Mouse (Mus musculus) forebrain, embryonic 16.5 days (tissue): ENCODE data around the gene Inhbb. TPM values are rescaled to one million over a fixed set of nuclear protein-coding genes. Genes with fewer than 3 reads are reported as not detected.

Experiments used
- ATAC-seq: fragments of 200-750 bp; cut with Nextera tagmentation; 2 replicates; pipeline ENCODE4 v1.8.0; 2017; ENCODE audit warnings: mild to moderate bottlenecking, moderate library complexity
- H3K27ac ChIP-seq: fragments of 300-500 bp; sonication (generic); 2 replicates; pipeline ENCODE4 v1.5.1; 2014; ENCODE audit warnings: low read length, control low read depth
- H3K27me3 ChIP-seq: fragments of 300-500 bp; sonication (generic); replicated peaks from 2 replicates; pipeline ENCODE4 v1.6.1; 2014; ENCODE audit warnings: low read length; ENCODE audit not compliant: control insufficient read depth, insufficient read depth
- H3K36me3 ChIP-seq: fragments of 300-500 bp; sonication (generic); 2 replicates; pipeline ENCODE4 v1.6.1; 2014; ENCODE audit not compliant: control insufficient read depth, insufficient read depth
- H3K4me1 ChIP-seq: fragments of 300-500 bp; sonication (generic); replicated peaks from 2 replicates; pipeline ENCODE4 v1.6.1; 2014; ENCODE audit warnings: low read length; ENCODE audit not compliant: control insufficient read depth, insufficient read depth
- H3K4me2 ChIP-seq: fragments of 300-500 bp; sonication (generic); 2 replicates; pipeline ENCODE4 v1.6.1; 2014; ENCODE audit warnings: mild to moderate bottlenecking, low read length, control low read depth
- H3K4me3 ChIP-seq: fragments of 300-500 bp; sonication (generic); replicated peaks from 2 replicates; pipeline ENCODE4 v1.5.1; 2014; ENCODE audit warnings: mild to moderate bottlenecking, low read length, control low read depth
- H3K9ac ChIP-seq: fragments of 300-500 bp; sonication (generic); replicated peaks from 2 replicates; pipeline ENCODE4 v1.6.1; 2014; ENCODE audit warnings: low read depth, low read length, control low read depth
- H3K9me3 ChIP-seq: fragments of 300-500 bp; sonication (generic); 2 replicates; pipeline ENCODE4 v1.6.1; 2016; ENCODE audit warnings: low read length; ENCODE audit not compliant: control insufficient read depth
- WGBS: fragments of 180-500 bp; shearing (Covaris S2); extraction: QIAGEN DNeasy Blood & Tissue Kit; methylation state at CpG from one replicate; pipeline ENCODE4 v1.1.7; 2014; 5-methylcytosine and 5-hydroxymethylcytosine counted together
- polyA plus RNA-seq: library from polyadenylated mRNA; unstranded; fragments of >200 nt; fragmentation: Nextera tagmentation; extraction: Ambion mirVana; gene quantifications from 2 replicates; pipeline ENCODE4 v1.2.1, GENCODE M21; 2015

The Inhbb gene
- polyA plus RNA-seq, 1 experiment from 2014 or later: 5.9 TPM

- Histone ChIP-seq H3K4me2 (no peak overlapping the region), H3K4me3 (no peak overlapping the region), H3K9me3 (no peaks in the 10 kb centered on the region), H3K27me3 (no peaks in the 10 kb centered on the region), H3K36me3 (no peaks in the 10 kb centered on the region), H3K4me1 (no peaks in the 10 kb centered on the region), H3K9ac (no peak overlapping the region), H3K27ac (no peak overlapping the region)
- no peak for ATAC-seq
- 73% methylated on average over 6 of the region's 6 CpGs for WGBS
Measured at GRCm38 (mm10) chr1:119366315-119366714, 55.7 kb downstream of the Inhbb start.

Other genes with a start within 250 kb of the Inhbb start
- 47.6 and 54.3 TPM in 2 replicates for gene Ralb, start 82.5 kb upstream of the Inhbb start, polyA plus RNA-seq
- gene Tmem185b, start 103.9 kb upstream of the Inhbb start, polyA plus RNA-seq: 16.8 and 19.4 TPM in 2 replicates
- gene Epb41l5, start 226.8 kb upstream of the Inhbb start, polyA plus RNA-seq: 20.1 and 20.7 TPM in 2 replicates